Mouse (Mus musculus) liver, embryonic 15.5 days (tissue): ENCODE results near the gene 4930544D05Rik. TPM values are rescaled to one million over a fixed set of nuclear protein-coding genes. Genes with fewer than 3 reads are reported as not detected.

Experiments
- ATAC-seq: fragments of 200-750 bp; cut with Nextera tagmentation; 2 replicates; pipeline ENCODE4 v1.8.0; 2017; ENCODE audit warnings: moderate number of reproducible peaks, mild to moderate bottlenecking, moderate library complexity; ENCODE audit not compliant: insufficient read depth
- H3K27ac ChIP-seq: fragments of 300-500 bp; sonication (generic); replicated peaks from 2 replicates; pipeline ENCODE4 v1.5.1; 2015; ENCODE audit warnings: mild to moderate bottlenecking, inconsistent platforms
- H3K27me3 ChIP-seq: fragments of 300-500 bp; sonication (generic); 2 replicates; pipeline ENCODE4 v1.6.1; 2015; ENCODE audit warnings: mild to moderate bottlenecking, inconsistent platforms
- H3K36me3 ChIP-seq: fragments of 300-500 bp; sonication (generic); replicated peaks from 2 replicates; pipeline ENCODE4 v1.6.1; 2015; ENCODE audit warnings: moderate library complexity, mild to moderate bottlenecking, inconsistent platforms
- H3K4me1 ChIP-seq: fragments of 300-500 bp; sonication (generic); replicated peaks from 2 replicates; pipeline ENCODE4 v1.6.1; 2015; ENCODE audit warnings: inconsistent platforms
- H3K4me2 ChIP-seq: fragments of 300-500 bp; sonication (generic); 2 replicates; pipeline ENCODE4 v1.6.1; 2015; ENCODE audit warnings: moderate library complexity, mild to moderate bottlenecking, inconsistent platforms
- H3K4me3 ChIP-seq: fragments of 300-500 bp; sonication (generic); replicated peaks from 2 replicates; pipeline ENCODE4 v1.5.1; 2015; ENCODE audit warnings: mild to moderate bottlenecking, inconsistent platforms
- H3K9ac ChIP-seq: fragments of 300-500 bp; sonication (generic); 2 replicates; pipeline ENCODE4 v1.6.1; 2015; ENCODE audit warnings: moderate library complexity, mild to moderate bottlenecking, inconsistent platforms
- H3K9me3 ChIP-seq: fragments of 300-500 bp; sonication (generic); replicated peaks from 2 replicates; pipeline ENCODE4 v1.6.1; 2016; ENCODE audit warnings: inconsistent platforms
- WGBS: fragments of 180-500 bp; shearing (Covaris S2); methylation state at CpG from one replicate; pipeline ENCODE4 v1.1.7; 2015; ENCODE audit warnings: mixed read lengths; ENCODE audit not compliant: insufficient replicate concordance; 5-methylcytosine and 5-hydroxymethylcytosine counted together
- polyA plus RNA-seq: library from polyadenylated mRNA; unstranded; fragments of >200 nt; fragmentation: Nextera tagmentation; extraction: Ambion mirVana; gene quantifications from 2 replicates; pipeline ENCODE4 v1.2.1, GENCODE M21; 2015

Gene 4930544D05Rik
- polyA plus RNA-seq, 1 experiment from 2014 or later: not detected

DNA sequence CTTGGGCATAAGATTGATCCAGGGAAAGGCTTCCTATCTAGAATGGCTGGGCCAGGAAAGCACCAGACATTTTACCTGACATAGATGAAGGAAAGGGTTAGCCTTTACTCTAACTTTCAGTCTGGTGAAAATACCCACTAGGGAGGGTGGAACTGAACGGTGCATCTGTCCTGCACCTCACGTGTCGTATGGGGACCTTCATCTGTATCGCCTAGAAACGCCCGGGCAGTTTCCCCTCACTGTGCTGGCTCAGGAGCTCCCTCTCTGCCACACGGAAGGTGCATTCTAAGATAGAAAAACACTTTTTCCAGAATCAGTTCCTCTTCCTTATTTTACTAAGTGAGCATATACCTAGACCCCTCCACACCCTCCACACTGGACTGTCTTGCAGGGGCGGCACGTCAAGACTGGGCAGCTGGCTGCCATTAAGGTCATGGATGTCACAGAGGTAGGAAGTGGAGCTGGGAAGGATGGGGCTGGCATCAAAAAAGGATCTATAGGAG is 17.1 kb upstream of the 4930544D05Rik start:
- peaks cover 30% of the 10 kb centered on the region for H3K4me1 ChIP-seq
- H3K36me3 ChIP-seq: peaks cover 27% of the 10 kb centered on the region
- no peak overlapping the region for H3K27ac ChIP-seq
- no peak overlapping the region for H3K4me3 ChIP-seq
- ATAC-seq: no peak
- WGBS: 74% methylated on average over 9 of the region's 9 CpGs
- no peak overlapping the region for H3K4me2 ChIP-seq
- H3K27me3 ChIP-seq: no peaks in the 10 kb centered on the region
- no peak overlapping the region for H3K9ac ChIP-seq
- no peaks in the 10 kb centered on the region for H3K9me3 ChIP-seq

DNA sequence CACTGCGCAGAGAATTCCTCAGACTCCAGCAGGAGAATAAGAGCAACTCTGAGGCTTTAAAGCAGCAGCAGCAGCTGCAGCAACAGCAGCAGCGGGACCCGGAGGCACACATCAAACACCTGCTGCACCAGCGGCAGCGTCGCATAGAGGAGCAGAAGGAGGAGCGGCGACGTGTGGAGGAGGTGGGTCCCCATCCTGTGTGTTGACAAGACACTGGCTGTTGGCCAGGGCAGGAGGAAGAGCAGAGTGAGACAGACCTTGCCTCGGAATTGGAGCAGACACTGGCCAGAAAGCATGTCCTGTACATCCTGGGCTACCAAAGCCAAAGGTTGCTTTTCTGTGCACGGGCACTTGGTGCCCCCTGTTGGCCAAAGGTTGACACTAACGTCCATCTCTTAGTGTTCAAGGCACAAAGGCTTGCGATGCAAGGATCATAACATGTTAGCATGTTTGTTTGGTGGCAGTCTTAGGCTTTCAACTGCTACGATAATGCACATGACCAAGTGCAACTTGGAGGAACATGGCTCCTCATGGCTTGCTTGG is 10.6 kb upstream of the 4930544D05Rik start:
- H3K27me3 ChIP-seq: no peaks in the 10 kb centered on the region
- no peaks in the 10 kb centered on the region for H3K9me3 ChIP-seq
- no peaks in the 10 kb centered on the region for H3K4me1 ChIP-seq
- WGBS: 58% methylated on average over 14 of the region's 14 CpGs
- no peak for ATAC-seq
- H3K4me2 ChIP-seq: no peak overlapping the region
- H3K36me3 ChIP-seq: peaks cover 78% of the 10 kb centered on the region
- H3K9ac ChIP-seq: no peak overlapping the region
- no peak overlapping the region for H3K27ac ChIP-seq
- H3K4me3 ChIP-seq: no peak overlapping the region

DNA sequence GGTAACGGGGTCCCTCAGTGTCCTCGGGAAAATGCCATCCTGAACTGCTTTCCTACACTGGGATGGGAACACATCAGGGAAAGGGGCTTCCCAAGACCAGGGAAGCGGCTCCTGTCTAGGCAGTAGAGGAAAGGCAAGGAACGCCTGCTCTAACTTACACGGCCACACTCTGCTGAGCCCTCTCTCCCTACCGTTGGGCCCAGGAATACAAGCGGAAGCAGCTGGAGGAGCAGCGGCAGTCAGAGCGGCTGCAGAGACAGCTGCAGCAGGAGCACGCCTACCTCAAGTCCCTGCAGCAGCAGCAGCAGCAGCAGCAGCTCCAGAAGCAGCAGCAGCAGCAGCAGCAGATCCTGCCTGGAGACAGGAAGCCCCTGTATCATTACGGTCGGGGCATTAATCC is 8.9 kb upstream of the 4930544D05Rik start:
- Histone ChIP-seq H3K4me2 (no peak overlapping the region), H3K4me1 (no peaks in the 10 kb centered on the region), H3K4me3 (no peak overlapping the region), H3K27ac (no peak overlapping the region), H3K9me3 (no peaks in the 10 kb centered on the region), H3K9ac (no peak overlapping the region), H3K36me3 (peaks cover 88% of the 10 kb centered on the region), H3K27me3 (no peaks in the 10 kb centered on the region)
- WGBS: 76% methylated on average over 12 of the region's 12 CpGs
- no peak for ATAC-seq

DNA sequence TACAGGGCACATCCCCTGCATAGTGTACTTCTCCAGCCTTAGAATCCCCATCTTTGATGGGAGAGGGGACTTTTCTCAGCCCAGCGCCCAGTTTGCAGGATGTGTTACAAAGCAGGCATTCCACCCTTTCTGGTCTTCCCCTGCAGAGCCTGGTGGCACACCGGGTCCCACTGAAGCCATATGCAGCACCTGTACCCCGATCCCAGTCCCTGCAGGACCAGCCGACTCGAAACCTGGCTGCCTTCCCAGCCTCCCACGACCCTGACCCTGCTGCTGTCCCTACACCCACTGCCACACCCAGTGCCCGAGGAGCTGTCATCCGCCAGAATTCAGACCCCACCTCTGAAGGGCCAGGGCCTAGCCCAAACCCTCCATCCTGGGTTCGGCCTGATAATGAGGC is 8.0 kb upstream of the 4930544D05Rik start:
- H3K4me2 ChIP-seq: no peak overlapping the region
- H3K9me3 ChIP-seq: no peaks in the 10 kb centered on the region
- H3K27ac ChIP-seq: no peak overlapping the region
- ATAC-seq: no peak
- H3K4me3 ChIP-seq: no peak overlapping the region
- H3K27me3 ChIP-seq: no peaks in the 10 kb centered on the region
- peaks cover 89% of the 10 kb centered on the region for H3K36me3 ChIP-seq
- WGBS: 67% methylated on average over 9 of the region's 9 CpGs
- H3K4me1 ChIP-seq: no peaks in the 10 kb centered on the region
- no peak overlapping the region for H3K9ac ChIP-seq

DNA sequence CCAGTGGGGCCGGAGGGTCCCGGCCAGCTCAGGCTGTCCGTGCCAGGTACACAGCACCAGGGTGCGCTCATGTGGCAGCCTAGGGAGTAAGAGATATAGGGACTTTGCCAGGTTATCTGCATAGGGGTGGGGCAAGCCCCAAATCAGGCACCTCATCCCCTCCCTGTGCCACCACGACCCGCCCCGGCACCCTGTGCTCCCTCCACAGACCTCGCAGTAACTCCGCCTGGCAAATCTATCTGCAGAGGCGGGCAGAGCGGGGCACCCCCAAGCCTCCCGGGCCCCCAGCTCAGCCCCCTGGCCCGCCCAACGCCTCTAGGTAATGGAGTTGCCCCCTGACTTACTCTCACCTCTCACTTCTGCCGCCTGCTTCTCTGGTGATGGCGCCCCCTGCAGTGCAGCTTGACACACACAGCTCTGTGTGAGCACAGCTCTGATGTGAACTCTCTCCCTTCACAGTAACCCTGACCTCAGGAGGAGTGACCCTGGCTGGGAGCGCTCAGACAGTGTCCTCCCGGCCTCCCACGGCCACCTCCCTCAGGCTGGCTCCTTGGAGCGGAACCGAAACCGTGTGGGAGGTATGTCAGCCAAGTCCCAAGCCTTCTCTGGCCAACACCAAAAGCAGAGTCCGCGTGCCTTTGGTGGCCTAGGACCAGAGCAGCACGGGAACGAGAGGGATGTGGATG is 7.1 kb upstream of the 4930544D05Rik start:
- no peak for ATAC-seq
- H3K4me1 ChIP-seq: no peaks in the 10 kb centered on the region
- H3K9ac ChIP-seq: no peak overlapping the region
- peaks cover 91% of the 10 kb centered on the region for H3K36me3 ChIP-seq
- H3K4me3 ChIP-seq: no peak overlapping the region
- H3K27me3 ChIP-seq: no peaks in the 10 kb centered on the region
- H3K9me3 ChIP-seq: no peaks in the 10 kb centered on the region
- WGBS: 80% methylated on average over 26 of the region's 26 CpGs
- no peak overlapping the region for H3K4me2 ChIP-seq
- no peak overlapping the region for H3K27ac ChIP-seq

DNA sequence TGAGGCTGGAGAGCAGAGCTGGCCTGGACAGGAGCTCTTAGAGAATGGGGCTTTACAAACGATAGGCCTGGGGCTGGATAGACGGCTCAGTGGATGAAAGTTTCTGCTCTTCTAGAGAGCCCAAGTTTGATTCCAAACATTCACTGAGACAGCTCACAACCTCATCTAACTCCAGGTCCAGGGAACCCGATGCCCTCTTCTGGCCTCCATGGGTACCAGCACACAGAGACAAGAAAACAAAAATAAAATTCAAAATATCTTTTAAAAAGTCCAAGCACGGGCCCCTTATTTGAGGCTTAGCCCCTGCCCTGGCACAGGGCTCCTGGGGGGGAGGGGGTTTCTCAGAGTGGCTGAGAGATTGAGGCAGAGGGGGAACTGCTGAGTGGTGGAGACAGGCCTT is 4.9 kb upstream of the 4930544D05Rik start:
- ATAC-seq: no peak
- no peak overlapping the region for H3K4me3 ChIP-seq
- no peak overlapping the region for H3K9ac ChIP-seq
- WGBS: 70% methylated on average over 4 of the region's 4 CpGs
- no peak overlapping the region for H3K27ac ChIP-seq
- no peak overlapping the region for H3K4me2 ChIP-seq
- no peaks in the 10 kb centered on the region for H3K27me3 ChIP-seq
- H3K9me3 ChIP-seq: no peaks in the 10 kb centered on the region
- H3K36me3 ChIP-seq: peaks cover 72% of the 10 kb centered on the region
- H3K4me1 ChIP-seq: peaks cover 14% of the 10 kb centered on the region

DNA sequence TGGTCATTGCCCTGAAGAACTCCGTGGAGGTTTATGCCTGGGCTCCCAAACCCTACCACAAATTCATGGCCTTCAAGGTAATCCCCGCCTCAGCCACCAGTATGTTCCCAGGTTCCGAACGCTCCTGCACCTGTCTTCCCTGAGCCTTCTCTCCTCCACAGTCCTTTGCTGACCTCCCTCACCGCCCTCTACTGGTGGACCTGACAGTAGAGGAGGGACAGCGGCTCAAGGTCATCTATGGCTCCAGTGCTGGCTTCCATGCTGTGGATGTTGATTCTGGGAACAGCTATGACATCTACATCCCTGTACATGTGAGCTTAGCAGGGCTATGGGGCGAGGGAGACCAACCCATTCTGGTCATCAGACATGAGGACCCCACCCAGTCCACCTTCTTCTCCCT is 3.1 kb upstream of the 4930544D05Rik start:
- peaks cover 54% of the 10 kb centered on the region for H3K36me3 ChIP-seq
- H3K4me2 ChIP-seq: no peak overlapping the region
- ATAC-seq: no peak
- 73% methylated on average over 7 of the region's 7 CpGs for WGBS
- H3K27me3 ChIP-seq: 0 out of 2 replicates have a peak, but pooled peaks cover 7% of the 10 kb centered on the region
- no peak overlapping the region for H3K9ac ChIP-seq
- H3K9me3 ChIP-seq: no peaks in the 10 kb centered on the region
- no peak overlapping the region for H3K4me3 ChIP-seq
- no peak overlapping the region for H3K27ac ChIP-seq
- H3K4me1 ChIP-seq: peaks cover 16% of the 10 kb centered on the region

DNA sequence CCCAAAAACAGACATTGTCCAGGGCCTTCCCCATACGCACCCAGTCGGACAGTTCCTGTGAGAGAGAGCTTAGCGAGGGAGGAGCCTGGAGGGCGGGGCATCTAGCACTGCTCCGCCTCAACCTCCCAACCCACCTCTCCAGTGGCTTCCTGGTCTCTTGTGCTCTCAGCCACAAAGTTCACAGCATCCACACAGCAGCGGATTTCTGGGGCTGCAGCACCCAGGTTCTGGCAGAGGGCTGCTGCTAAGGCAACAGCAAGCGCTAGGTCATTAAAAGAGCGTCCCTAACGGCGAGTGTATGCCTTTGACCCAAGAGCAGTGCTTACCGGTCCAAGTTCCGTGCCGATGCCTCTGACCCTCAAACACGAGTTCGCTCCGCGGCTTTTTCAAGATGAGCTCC is 574 bp upstream of the 4930544D05Rik start:
- 2% methylated on average over 17 of the region's 17 CpGs for WGBS
- H3K27ac ChIP-seq: no peak overlapping the region

DNA sequence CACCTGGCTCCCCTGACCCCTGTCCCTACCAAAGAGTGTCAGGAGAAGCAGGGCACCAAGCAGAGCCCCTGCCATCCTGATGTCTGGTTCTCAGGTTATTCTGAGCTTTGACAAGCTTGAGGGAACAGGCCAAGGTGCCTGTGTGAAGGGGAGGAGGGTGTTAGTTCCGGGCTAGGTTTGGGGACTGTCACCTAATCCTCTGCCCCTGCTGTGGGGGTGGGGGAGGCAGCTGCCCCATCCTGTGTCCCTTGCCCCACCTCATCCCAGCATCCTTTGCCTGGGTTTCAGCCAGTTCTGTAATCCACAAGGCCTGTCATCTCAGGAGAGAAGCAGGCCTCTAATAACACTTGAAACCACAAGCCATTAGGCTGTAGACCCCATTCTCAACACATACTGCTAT is 3.5 kb downstream of the 4930544D05Rik start, which contains the start of gene Chrne:
TSS of gene Chrne (minus strand) at position 116 of the 400 bp plus-strand sequence.
- Histone ChIP-seq H3K36me3 (no peaks in the 10 kb centered on the region), H3K4me2 (no peak within 1 kb of the TSS), H3K9me3 (no peaks in the 10 kb centered on the region), H3K27ac (no peak within 1 kb of the TSS), H3K4me3 (no peak within 1 kb of the TSS), H3K4me1 (peaks cover 18% of the 10 kb centered on the region), H3K27me3 (0 out of 2 replicates have a peak, but pooled peaks cover 7% of the 10 kb centered on the region), H3K9ac (no peak within 1 kb of the TSS)
- 68% methylated on average over 1 of the region's 1 CpGs for WGBS
- no peak for ATAC-seq

More for the DNA sequence above, 574 bp upstream of the 4930544D05Rik start:
- Histone ChIP-seq H3K9ac (peak overlapping the region; percentile 37; the same call in 1 of the 2 replicates), H3K36me3 (peaks cover 29% of the 10 kb centered on the region), H3K4me2 (peak overlapping the region; percentile 88), H3K27me3 (0 out of 2 replicates have a peak, but pooled peaks cover 7% of the 10 kb centered on the region), H3K9me3 (no peaks in the 10 kb centered on the region), H3K4me1 (peaks cover 16% of the 10 kb centered on the region), H3K4me3 (peak overlapping the region; percentile 54)
- ATAC-seq: peak; percentile 80

DNA sequence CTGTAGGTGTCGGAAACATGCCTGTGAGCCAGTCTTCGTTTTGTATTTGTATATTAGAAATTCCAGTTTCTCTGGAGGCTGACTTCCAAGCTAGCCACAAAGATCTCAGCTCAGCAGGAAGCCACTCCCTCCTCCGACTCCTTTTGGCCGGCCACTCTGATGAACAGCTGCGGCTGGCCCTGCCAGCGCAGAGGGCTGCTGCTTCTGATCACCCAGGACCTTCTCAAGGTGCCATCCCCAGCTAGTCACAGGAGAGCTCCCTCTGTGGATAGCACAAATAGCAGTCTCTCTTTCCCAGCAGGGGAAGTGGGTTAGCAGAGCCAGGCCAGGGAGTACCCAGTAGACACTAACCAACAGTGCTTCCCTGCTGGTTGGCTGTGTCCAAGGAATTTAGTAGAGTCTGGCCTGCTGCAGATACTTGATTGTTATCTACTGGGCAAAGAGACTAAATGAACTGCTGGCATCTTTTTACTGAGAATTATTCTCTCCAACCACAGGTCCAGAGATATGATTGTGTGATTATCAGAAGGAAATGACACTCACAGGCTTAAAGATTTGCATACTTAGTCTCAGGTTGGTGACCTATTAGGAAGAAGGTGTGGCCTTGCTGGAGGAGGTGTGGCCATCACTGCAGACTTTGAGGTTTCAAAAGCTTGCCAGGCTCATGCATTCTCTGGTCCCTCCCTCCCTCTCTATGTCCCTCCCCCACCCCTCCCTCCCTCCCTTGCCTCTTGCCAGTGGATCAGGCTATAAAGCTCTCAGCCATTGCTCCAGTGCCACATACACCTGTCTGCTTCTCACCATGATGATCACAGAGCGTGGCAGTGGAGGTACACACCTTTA is 6.5 kb downstream of the 4930544D05Rik start:
- no peak overlapping the region for H3K27ac ChIP-seq
- no peak overlapping the region for H3K9ac ChIP-seq
- no peaks in the 10 kb centered on the region for H3K36me3 ChIP-seq
- H3K4me3 ChIP-seq: no peak overlapping the region
- no peaks in the 10 kb centered on the region for H3K27me3 ChIP-seq
- ATAC-seq: no peak
- WGBS: 51% methylated on average over 7 of the region's 7 CpGs
- no peaks in the 10 kb centered on the region for H3K9me3 ChIP-seq
- peaks cover 7% of the 10 kb centered on the region; the same call in 1 of the 2 replicates for H3K4me1 ChIP-seq
- no peak overlapping the region for H3K4me2 ChIP-seq
